Mouse (Mus musculus): Measurements from ENCODE around the gene Fam207a.

Fam207a gene

GRCm38 (mm10) chr10:77456507-77456906 lies 59.1 kb downstream of the Fam207a start:
- peak; percentile 95 for ATAC-seq (ENCODE audit: insufficient number of reproducible peaks, low FRiP score, low TSS enrichment)

GRCm38 (mm10) chr10:77455251-77456010 lies 60.2 kb downstream of the Fam207a start:
- ATAC-seq (ENCODE audit: insufficient number of reproducible peaks, low FRiP score, low TSS enrichment), result no peak

GRCm38 (mm10) chr10:77454795-77455194 lies 60.8 kb downstream of the Fam207a start:
- ATAC-seq (ENCODE audit: insufficient number of reproducible peaks, low FRiP score, low TSS enrichment), result no peak

GRCm38 (mm10) chr10:77451822-77452221 lies 63.8 kb downstream of the Fam207a start:
- no peak for ATAC-seq (ENCODE audit: insufficient number of reproducible peaks, low FRiP score, low TSS enrichment)

GRCm38 (mm10) chr10:77450159-77450464 lies 65.5 kb downstream of the Fam207a start:
- no peak for ATAC-seq (ENCODE audit: insufficient number of reproducible peaks, low FRiP score, low TSS enrichment)

- ATAC-seq (ENCODE audit: insufficient number of reproducible peaks, low FRiP score, low TSS enrichment), result no peak
These were observed 66.0 kb downstream of the Fam207a start for GRCm38 (mm10) chr10:77449315-77450158.

GRCm38 (mm10) chr10:77448698-77449247 lies 66.8 kb downstream of the Fam207a start:
- no peak for ATAC-seq (ENCODE audit: insufficient number of reproducible peaks, low FRiP score, low TSS enrichment)

GRCm38 (mm10) chr10:77448209-77448608 lies 67.4 kb downstream of the Fam207a start:
- peak; percentile 75 for ATAC-seq (ENCODE audit: insufficient number of reproducible peaks, low FRiP score, low TSS enrichment)

GRCm38 (mm10) chr10:77447755-77448154 lies 67.8 kb downstream of the Fam207a start:
- no peak for ATAC-seq (ENCODE audit: insufficient number of reproducible peaks, low FRiP score, low TSS enrichment)

- no peak for ATAC-seq (ENCODE audit: insufficient number of reproducible peaks, low FRiP score, low TSS enrichment)
These were observed 73.3 kb downstream of the Fam207a start for GRCm38 (mm10) chr10:77442250-77442649.

- ATAC-seq (ENCODE audit: insufficient number of reproducible peaks, low FRiP score, low TSS enrichment), result no peak
These were observed 73.8 kb downstream of the Fam207a start for GRCm38 (mm10) chr10:77441812-77442211.

- ATAC-seq (ENCODE audit: insufficient number of reproducible peaks, low FRiP score, low TSS enrichment), result no peak
These were observed 74.5 kb downstream of the Fam207a start for GRCm38 (mm10) chr10:77440841-77441755.

GRCm38 (mm10) chr10:77440286-77440685 lies 75.3 kb downstream of the Fam207a start:
- ATAC-seq (ENCODE audit: insufficient number of reproducible peaks, low FRiP score, low TSS enrichment), result no peak

GRCm38 (mm10) chr10:77439026-77439425 lies 76.6 kb downstream of the Fam207a start:
- ATAC-seq (ENCODE audit: insufficient number of reproducible peaks, low FRiP score, low TSS enrichment), result no peak

- no peak for ATAC-seq (ENCODE audit: insufficient number of reproducible peaks, low FRiP score, low TSS enrichment)
These were observed 77.6 kb downstream of the Fam207a start for GRCm38 (mm10) chr10:77438021-77438420.
